Mouse (Mus musculus) MEL (cell line): Measurements from ENCODE around the gene Rftn2. TPM values are rescaled to one million over a fixed set of nuclear protein-coding genes. Genes with fewer than 3 reads are reported as not detected.

Experiments
- DNase-seq: peaks from one replicate; pipeline ENCODE4 v3.0.0; 2011; ENCODE audit warnings: low read depth, low spot score
- H3K27ac ChIP-seq: 2 replicates; pipeline ENCODE4 v1.5.1; 2012; ENCODE audit warnings: low read depth, mild to moderate bottlenecking, control low read depth, low read length, moderate library complexity; ENCODE audit not compliant: control insufficient read depth
- H3K27me3 ChIP-seq, 2 experiments: fragments of 150-350 bp in 1 of 2; sonication (generic) in 1 of 2; 2 replicates each; pipeline ENCODE4 v1.6.1; 2012; ENCODE audit warnings: low read length in 2 of 2, mild to moderate bottlenecking in 2 of 2, improper control_type of control experiment in 1 of 2, moderate library complexity in 1 of 2; ENCODE audit not compliant: insufficient read depth in 2 of 2, control insufficient read depth in 1 of 2
- H3K36me3 ChIP-seq, 2 experiments: 2 replicates each; pipeline ENCODE4 v1.6.1; 2012 to 2014; ENCODE audit warnings: low read length in 2 of 2, improper control_type of control experiment in 1 of 2, inconsistent platforms in 1 of 2, mild to moderate bottlenecking in 1 of 2; ENCODE audit not compliant: insufficient read depth in 2 of 2, control insufficient read depth in 1 of 2
- H3K4me1 ChIP-seq, 2 experiments: fragments of 150-350 bp in 1 of 2; sonication (generic) in 1 of 2; 2 replicates each; pipeline ENCODE4 v1.6.1; 2012; ENCODE audit warnings: low read length in 2 of 2, improper control_type of control experiment in 1 of 2, mild to moderate bottlenecking in 1 of 2; ENCODE audit not compliant: insufficient read depth in 2 of 2, control insufficient read depth in 1 of 2
- H3K4me3 ChIP-seq, 2 experiments: fragments of 150-350 bp in 1 of 2; sonication (generic) in 1 of 2; 2 replicates each; pipeline ENCODE4 v1.5.1; 2012; ENCODE audit warnings: low read depth in 2 of 2, low read length in 2 of 2, mild to moderate bottlenecking in 2 of 2, moderate library complexity in 2 of 2, control low read depth in 1 of 2, improper control_type of control experiment in 1 of 2; ENCODE audit not compliant: control insufficient read depth in 1 of 2, insufficient read depth in 1 of 2
- H3K79me2 ChIP-seq: 2 replicates; pipeline ENCODE4 v1.6.1; 2012; ENCODE audit warnings: mild to moderate bottlenecking, low read length, moderate library complexity; ENCODE audit not compliant: control insufficient read depth, poor library complexity, insufficient read depth
- H3K9ac ChIP-seq: 2 replicates; pipeline ENCODE4 v1.6.1; 2012; ENCODE audit warnings: low read depth, mild to moderate bottlenecking, control low read depth, low read length, moderate library complexity; ENCODE audit not compliant: control insufficient read depth, poor library complexity, severe bottlenecking
- H3K9me3 ChIP-seq: fragments of 150-350 bp; sonication (generic); replicated peaks from 2 replicates; pipeline ENCODE4 v1.6.1; 2012; ENCODE audit warnings: mild to moderate bottlenecking, low read length, improper control_type of control experiment, moderate library complexity; ENCODE audit not compliant: insufficient read depth
- BHLHE40 ChIP-seq: IDR thresholded peaks from 2 replicates; pipeline ENCODE4 v1.6.1; 2012; ENCODE audit warnings: low read depth, mild to moderate bottlenecking, inconsistent platforms, low read length, improper control_type of control experiment, borderline replicate concordance
- CHD1 ChIP-seq: IDR thresholded peaks from 2 replicates; pipeline ENCODE4 v1.6.1; 2012; ENCODE audit warnings: low read depth, mild to moderate bottlenecking, inconsistent platforms, low read length, improper control_type of control experiment
- CHD2 ChIP-seq: IDR thresholded peaks from 2 replicates; pipeline ENCODE4 v1.6.1; 2011; ENCODE audit warnings: low read length, improper control_type of control experiment
- ELF1 ChIP-seq: IDR thresholded peaks from 2 replicates; pipeline ENCODE4 v1.6.1; 2014; ENCODE audit warnings: low read depth, mild to moderate bottlenecking, inconsistent platforms, low read length, improper control_type of control experiment, moderate library complexity
- EP300 ChIP-seq, 2 experiments: IDR thresholded peaks; 2 replicates each; pipeline ENCODE4 v1.6.1; 2011; ENCODE audit warnings: improper control_type of control experiment in 2 of 2, low read length in 2 of 2, low read depth in 1 of 2, mild to moderate bottlenecking in 1 of 2
- ETS1 ChIP-seq: IDR thresholded peaks from 2 replicates; pipeline ENCODE4 v1.6.1; 2012; ENCODE audit warnings: low read depth, mild to moderate bottlenecking, inconsistent platforms, low read length, improper control_type of control experiment, moderate library complexity
- GABPA ChIP-seq: IDR thresholded peaks from 2 replicates; pipeline ENCODE4 v1.6.1; 2012; ENCODE audit warnings: low read depth, mild to moderate bottlenecking, inconsistent platforms, low read length, improper control_type of control experiment, moderate library complexity
- GATA1 ChIP-seq: IDR thresholded peaks from 2 replicates; pipeline ENCODE4 v1.6.1; 2011; ENCODE audit warnings: low read depth, low read length, improper control_type of control experiment
- HCFC1 ChIP-seq: IDR thresholded peaks from 2 replicates; pipeline ENCODE4 v1.6.1; 2012; ENCODE audit warnings: low read depth, mild to moderate bottlenecking, inconsistent platforms, low read length, improper control_type of control experiment, moderate library complexity
- KAT2A ChIP-seq: conservative IDR thresholded peaks from 2 replicates; pipeline ENCODE4 v1.6.1; 2012; ENCODE audit warnings: low read depth, low read length, improper control_type of control experiment, inconsistent platforms
- MXI1 ChIP-seq: IDR thresholded peaks from 2 replicates; pipeline ENCODE4 v1.6.1; 2011; ENCODE audit warnings: mild to moderate bottlenecking, low read depth, low read length, improper control_type of control experiment
- RCOR1 ChIP-seq: IDR thresholded peaks from 2 replicates; pipeline ENCODE4 v1.6.1; 2012; ENCODE audit warnings: low read depth, mild to moderate bottlenecking, inconsistent platforms, low read length, improper control_type of control experiment
- SIN3A ChIP-seq: IDR thresholded peaks from 2 replicates; pipeline ENCODE4 v1.6.1; 2012; ENCODE audit warnings: low read length, improper control_type of control experiment, inconsistent platforms
- SMC3 ChIP-seq: IDR thresholded peaks from 2 replicates; pipeline ENCODE4 v1.6.1; 2011; ENCODE audit warnings: low read depth, low read length, improper control_type of control experiment
- TBP ChIP-seq: IDR thresholded peaks from 2 replicates; pipeline ENCODE4 v1.8.0; 2011; ENCODE audit warnings: low read depth, low read length, improper control_type of control experiment
- TCF12 ChIP-seq: IDR thresholded peaks from 2 replicates; pipeline ENCODE4 v1.6.1; 2014; ENCODE audit warnings: low read depth, mild to moderate bottlenecking, inconsistent platforms, low read length, improper control_type of control experiment, moderate library complexity
- USF2 ChIP-seq, 2 experiments: IDR thresholded peaks; 2 replicates each; pipeline ENCODE4 v1.6.1; 2011 to 2012; ENCODE audit warnings: improper control_type of control experiment in 2 of 2, low read length in 2 of 2, borderline replicate concordance in 1 of 2, inconsistent platforms in 1 of 2, low read depth in 1 of 2, mild to moderate bottlenecking in 1 of 2; ENCODE audit not compliant: insufficient read depth in 1 of 2
- ZNF384 ChIP-seq: IDR thresholded peaks from 2 replicates; pipeline ENCODE4 v1.6.1; 2012; ENCODE audit warnings: low read depth, mild to moderate bottlenecking, inconsistent platforms, low read length, improper control_type of control experiment
- polyA plus RNA-seq, 2 experiments: library from polyadenylated mRNA; stranded (reverse) in 1 of 2; unstranded in 1 of 2; fragments of >175 nt in 1 of 2; fragments of >200 nt in 1 of 2; gene quantifications; 2 replicates each; pipeline versions ENCODE4 v1.2.1 to v1.2.4; 2012; ENCODE audit warnings: low replicate concordance in 2 of 2, low read depth in 1 of 2; ENCODE audit not compliant: insufficient read length in 2 of 2, insufficient read depth in 1 of 2, missing spikeins in 1 of 2
- total RNA-seq: library from RNA; depleted of rRNA; stranded (reverse); fragments of 300-350 nt; gene quantifications from 2 replicates; pipeline ENCODE4 v1.2.3, GENCODE M21; 2012

Rftn2 gene
- total and polyA plus RNA-seq, 3 experiments, result 0.01 TPM; not detected in 2

GRCm38 (mm10) chr1:55236890-55237642, 10.5 kb upstream of the Rftn2 start, which contains the start of gene Mars2 (continued):
- TF ChIP-seq ZNF384 (no peak), MXI1 (peak; percentile 93)

GRCm38 (mm10) chr1:55236487-55236886, 9.9 kb upstream of the Rftn2 start:
- peak overlapping the region; percentile 74 for H3K27ac ChIP-seq
- H3K79me2 ChIP-seq, result peaks cover 38% of the 10 kb centered on the region
- peak; percentile 66 for DNase-seq

GRCm38 (mm10) chr1:55234910-55235520, 8.4 kb upstream of the Rftn2 start:
- Histone ChIP-seq H3K27ac (0 out of 2 replicates have a peak overlapping the region, but pooled peaks have one; percentile 27), H3K27me3 (peaks cover 0 to 1% of the 10 kb centered on the region in 2 experiments; a peak in 2 of 4 replicates), H3K36me3 (peaks cover 0 to 10% of the 10 kb centered on the region in 2 experiments; a peak in 3 of 4 replicates), H3K9ac (peak overlapping the region; percentile 67), H3K9me3 (no peaks in the 10 kb centered on the region), H3K4me1 (peaks cover 3% of the 10 kb centered on the region in 2 experiments; a peak in 3 of 4 replicates), H3K4me3 (peak overlapping the region; percentile 65 to 77; a peak in 3 of 4 replicates), H3K79me2 (peaks cover 24% of the 10 kb centered on the region)
- TF ChIP-seq SIN3A (no peak), ELF1 (no peak), BHLHE40 (no peak), GATA1 (no peak), GABPA (no peak), HCFC1 (0 out of 2 replicates have a peak, but pooled peaks have one; percentile 21), RCOR1 (no peak), USF2 (IDR thresholded peaks at IDR 0.05; ENCODE audit: borderline replicate concordance in 1 of 2, insufficient read depth in 1 of 2, low read depth in 1 of 2, low read length in 2 of 2) (no peak), CHD2 (no peak), ZNF384 (peak; percentile 93), KAT2A (no peak; the same call in 1 of the 2 replicates), MXI1 (no peak), TBP (peak; percentile 95)
- DNase-seq, result peak; percentile 78

More at GRCm38 (mm10) chr1:55236487-55236886, 9.9 kb upstream of the Rftn2 start:
- H3K4me3 ChIP-seq, result peak overlapping the region; percentile 59 to 88
- TF ChIP-seq ELF1 (no peak), EP300 (IDR thresholded peaks at IDR 0.05; ENCODE audit: low read depth in 1 of 2, low read length in 2 of 2) (peak; percentile 10 to 40; a peak in 1 of 4 replicates), GATA1 (peak; percentile 54; the same call in 1 of the 2 replicates), SMC3 (no peak), TCF12 (no peak), CHD1 (0 out of 2 replicates have a peak, but pooled peaks have one; percentile 64), RCOR1 (peak; percentile 30; the same call in 1 of the 2 replicates), ETS1 (0 out of 2 replicates have a peak, but pooled peaks have one; percentile 42)
- no peaks in the 10 kb centered on the region for H3K9me3 ChIP-seq
- H3K9ac ChIP-seq, result peak overlapping the region; percentile 69
- H3K27me3 ChIP-seq, result no peaks in the 10 kb centered on the region
- peaks cover 0 to 24% of the 10 kb centered on the region in 2 experiments; a peak in 3 of 4 replicates for H3K36me3 ChIP-seq
- peaks cover 8 to 11% of the 10 kb centered on the region in 2 experiments for H3K4me1 ChIP-seq
